Mouse (Mus musculus): ENCODE measurements around the gene Ppp1r32.

DNA sequence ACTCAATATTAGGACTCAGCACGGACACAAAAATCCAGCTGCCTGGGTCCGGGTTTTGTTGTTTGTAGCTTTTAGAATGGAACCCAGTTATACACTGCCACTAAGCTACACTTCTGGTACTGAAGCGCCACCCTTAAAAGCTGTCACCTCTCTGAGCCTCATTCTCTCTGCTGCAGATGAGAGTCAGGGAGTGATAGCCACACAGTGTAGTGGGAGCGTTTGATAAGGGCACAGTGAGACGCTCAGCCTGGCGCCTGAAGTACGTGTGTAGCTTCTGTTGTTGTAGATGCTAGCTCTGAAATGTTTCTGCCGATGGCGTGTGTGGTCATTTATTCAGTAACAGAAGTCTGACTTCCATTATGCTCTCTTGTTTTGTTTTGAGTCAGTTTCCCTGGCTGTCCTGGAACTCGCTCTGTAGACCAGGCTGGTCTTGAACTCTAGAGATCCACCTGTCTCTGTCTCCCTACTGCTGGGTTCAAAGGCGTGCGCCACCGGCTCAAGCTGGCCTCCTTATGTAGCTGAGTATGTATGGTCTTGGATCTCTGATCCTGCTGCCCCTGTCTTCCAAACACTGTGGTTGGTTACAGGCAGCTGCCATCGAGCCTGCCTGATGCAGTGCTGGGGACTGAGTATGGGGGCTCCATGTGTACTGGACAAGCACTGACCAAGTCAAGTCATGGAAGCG, 37.9 kb downstream of the Ppp1r32 start:
- no peak for TF ChIP-seq CTCF (IDR thresholded peaks at IDR 0.05; ENCODE audit: extremely low read depth, insufficient read depth, low read length)
- no peak for TF ChIP-seq POLR2A (IDR thresholded peaks at IDR 0.05; ENCODE audit: extremely low read depth, insufficient read depth, low read length)
